Mouse (Mus musculus) forebrain, embryonic 14.5 days (tissue): ENCODE measurements at regions not wholly inside any gene's neighbourhood (a gene's known extent, or its start where the extent isn't known, plus 50 kb on each side); places are given as distances from the start of the nearest gene placed in this dataset.

Source experiments
- ATAC-seq: fragments of 200-750 bp; cut with Nextera tagmentation; 2 replicates; pipeline ENCODE4 v1.8.0; 2017; ENCODE audit warnings: mild to moderate bottlenecking, moderate library complexity
- DNase-seq: peaks from one replicate; pipeline ENCODE4 v3.0.0-alpha.2; 2015; ENCODE audit warnings: low spot score
- H3K27ac ChIP-seq: fragments of 300-500 bp; sonication (generic); 2 replicates; pipeline ENCODE4 v1.5.1; 2014; ENCODE audit warnings: low read depth, mild to moderate bottlenecking, control low read depth, low read length, moderate library complexity
- H3K27me3 ChIP-seq: fragments of 300-500 bp; sonication (generic); replicated peaks from 2 replicates; pipeline ENCODE4 v1.6.1; 2014; ENCODE audit warnings: low read length, control low read depth, mixed read lengths; ENCODE audit not compliant: control insufficient read depth, insufficient read depth
- H3K36me3 ChIP-seq: fragments of 300-500 bp; sonication (generic); 2 replicates; pipeline ENCODE4 v1.6.1; 2014; ENCODE audit warnings: low read length, control low read depth; ENCODE audit not compliant: control insufficient read depth, insufficient read depth
- H3K4me1 ChIP-seq: fragments of 300-500 bp; sonication (generic); 2 replicates; pipeline ENCODE4 v1.6.1; 2014; ENCODE audit warnings: antibody characterized with exemption, low read length, control low read depth; ENCODE audit not compliant: control insufficient read depth, insufficient read depth
- H3K4me2 ChIP-seq: fragments of 300-500 bp; sonication (generic); 2 replicates; pipeline ENCODE4 v1.6.1; 2014; ENCODE audit warnings: mild to moderate bottlenecking, control low read depth, low read length
- H3K4me3 ChIP-seq: fragments of 300-500 bp; sonication (generic); 2 replicates; pipeline ENCODE4 v1.5.1; 2014; ENCODE audit warnings: low read depth, low read length, control low read depth
- H3K9ac ChIP-seq: fragments of 300-500 bp; sonication (generic); 2 replicates; pipeline ENCODE4 v1.6.1; 2014; ENCODE audit warnings: mild to moderate bottlenecking, low read length, control low read depth, moderate library complexity
- H3K9me3 ChIP-seq: fragments of 300-500 bp; sonication (generic); replicated peaks from 2 replicates; pipeline ENCODE4 v1.6.1; 2016; ENCODE audit warnings: low read length, control low read depth, mixed read lengths; ENCODE audit not compliant: control insufficient read depth
- WGBS: fragments of 180-500 bp; shearing (Covaris S2); extraction: QIAGEN DNeasy Blood & Tissue Kit; methylation state at CpG from one replicate; pipeline ENCODE4 v1.1.7; 2014; 5-methylcytosine and 5-hydroxymethylcytosine counted together

DNA sequence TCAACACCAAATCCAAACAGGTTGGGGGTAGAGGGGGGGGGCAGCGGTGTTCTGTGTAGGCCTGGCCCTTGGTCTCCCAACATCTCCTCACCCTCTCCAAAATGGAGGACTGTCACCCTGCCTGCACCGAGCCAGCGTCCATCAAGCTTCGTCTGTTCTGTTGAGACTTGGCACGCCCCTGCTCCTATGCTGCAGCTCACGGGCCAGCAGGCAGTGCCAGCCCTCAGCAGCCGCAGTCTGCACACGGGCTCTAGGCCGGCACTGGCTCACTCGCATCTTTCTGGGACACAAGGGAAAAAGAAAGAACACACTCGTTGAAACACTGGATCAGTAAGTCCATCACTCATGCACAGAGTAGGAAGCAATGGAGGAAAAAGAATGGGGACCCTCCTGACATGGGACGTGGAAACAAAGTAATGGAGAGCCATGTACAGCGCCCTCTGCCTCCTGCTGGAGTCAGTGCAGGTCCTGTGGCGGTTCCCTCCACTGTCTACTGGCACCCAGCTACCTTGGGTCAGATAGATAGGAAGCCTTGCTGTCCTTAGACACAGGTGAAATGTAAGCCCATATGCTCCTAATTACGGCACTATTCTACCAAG is 109.0 kb upstream of the 1700016C15Rik start:
- no peak overlapping the region for H3K4me2 ChIP-seq
- H3K4me3 ChIP-seq = no peak overlapping the region
- H3K27ac ChIP-seq = no peak overlapping the region
- H3K4me1 ChIP-seq = peaks cover 5% of the 10 kb centered on the region
- peak; percentile 58 for ATAC-seq
- no peak overlapping the region for H3K9ac ChIP-seq
- no peaks in the 10 kb centered on the region for H3K9me3 ChIP-seq
- no peaks in the 10 kb centered on the region for H3K27me3 ChIP-seq
- peak; percentile 36 for DNase-seq
- H3K36me3 ChIP-seq = no peaks in the 10 kb centered on the region
- WGBS = 81% methylated on average over 15 of the region's 15 CpGs

DNA sequence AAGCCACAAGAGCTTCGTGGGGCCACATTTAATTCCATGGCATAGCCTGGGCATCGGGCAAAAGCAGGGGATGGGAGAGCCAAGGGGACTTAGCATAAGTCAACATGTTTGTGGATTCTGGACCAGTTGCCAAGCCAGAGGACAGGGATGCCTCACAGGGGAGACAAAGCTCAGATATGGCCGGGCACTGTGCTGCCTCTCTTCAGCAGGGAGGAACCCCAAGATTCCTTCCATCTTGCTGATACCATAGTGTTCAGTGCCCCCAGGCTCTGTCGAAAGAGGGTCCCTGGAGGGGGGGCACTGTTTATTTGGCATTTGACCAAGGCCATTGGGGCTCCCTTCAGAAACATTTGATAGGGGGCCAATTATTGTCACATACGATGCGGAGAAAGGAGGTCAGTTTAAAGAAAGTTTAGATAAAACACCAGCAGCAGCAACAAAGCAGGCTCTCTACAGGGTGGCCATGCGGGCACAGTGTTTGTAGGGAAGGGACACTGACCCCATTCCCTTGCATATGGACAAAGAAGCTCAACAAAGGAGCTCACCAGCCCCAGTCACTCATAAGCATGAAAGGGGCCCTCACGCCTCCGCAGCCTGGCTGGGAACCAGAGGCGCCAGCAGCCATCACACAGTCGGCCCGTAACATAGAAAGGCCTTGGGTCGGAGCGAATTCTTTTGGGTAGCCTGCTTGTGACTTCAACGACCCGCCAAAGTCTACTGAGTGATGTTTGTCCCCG is 107.6 kb upstream of the 1700016C15Rik start:
- DNase-seq (peak; percentile 41), ATAC-seq (peak; percentile 74)
- no peak overlapping the region for H3K9ac ChIP-seq
- H3K27me3 ChIP-seq = no peaks in the 10 kb centered on the region
- H3K4me2 ChIP-seq = no peak overlapping the region
- no peaks in the 10 kb centered on the region for H3K36me3 ChIP-seq
- no peaks in the 10 kb centered on the region for H3K9me3 ChIP-seq
- H3K27ac ChIP-seq = no peak overlapping the region
- peaks cover 5% of the 10 kb centered on the region for H3K4me1 ChIP-seq
- no peak overlapping the region for H3K4me3 ChIP-seq
- 37% methylated on average over 17 of the region's 17 CpGs for WGBS

DNA sequence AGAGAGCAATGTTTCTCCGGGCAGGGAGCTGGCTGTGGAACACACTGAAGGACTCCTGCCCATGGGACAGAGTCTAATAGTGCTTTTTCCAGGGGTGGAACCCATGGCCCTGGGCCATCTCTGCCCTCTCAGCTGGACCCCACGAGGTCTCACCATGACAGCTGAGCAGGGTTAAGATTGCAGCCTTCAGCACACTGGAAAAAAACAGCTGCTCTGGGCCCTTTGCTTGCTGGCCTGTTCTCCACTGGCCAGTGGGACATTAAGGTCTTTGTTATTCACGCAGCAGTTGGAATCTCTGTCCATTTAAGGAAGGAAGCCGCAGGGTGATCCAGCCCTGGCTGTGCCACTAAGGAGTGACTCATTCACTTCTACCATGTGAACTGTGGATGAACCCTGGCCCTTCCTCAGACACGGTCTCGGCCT is 106.3 kb upstream of the 1700016C15Rik start:
- ATAC-seq (no peak), DNase-seq (no peak)
- no peak overlapping the region for H3K27ac ChIP-seq
- peaks cover 5% of the 10 kb centered on the region for H3K4me1 ChIP-seq
- no peaks in the 10 kb centered on the region for H3K27me3 ChIP-seq
- WGBS = 67% methylated on average over 6 of the region's 6 CpGs
- H3K36me3 ChIP-seq = no peaks in the 10 kb centered on the region
- no peak overlapping the region for H3K4me2 ChIP-seq
- H3K9me3 ChIP-seq = no peaks in the 10 kb centered on the region
- no peak overlapping the region for H3K4me3 ChIP-seq
- H3K9ac ChIP-seq = no peak overlapping the region

DNA sequence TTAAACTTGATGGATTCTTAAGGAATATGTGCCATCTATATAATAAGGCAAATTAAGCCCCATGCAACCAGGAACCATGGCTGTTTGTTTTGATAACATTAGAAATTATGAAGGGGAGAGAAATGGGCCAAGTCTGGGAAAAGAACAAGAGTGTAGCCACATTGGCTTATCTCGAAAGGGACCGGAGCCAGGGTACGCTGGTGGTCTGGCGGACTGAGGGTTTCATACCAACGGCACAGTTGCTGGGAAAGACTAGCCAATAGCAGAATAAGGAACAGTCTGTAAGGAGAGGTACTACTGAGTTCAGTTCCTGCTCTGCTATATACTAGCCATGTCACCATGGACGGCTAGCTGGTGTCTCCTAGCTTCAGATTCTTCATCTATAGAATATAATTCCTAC is 105.9 kb upstream of the 1700016C15Rik start:
- Histone ChIP-seq H3K4me1 (peaks cover 5% of the 10 kb centered on the region), H3K4me3 (no peak overlapping the region), H3K9me3 (no peaks in the 10 kb centered on the region), H3K9ac (no peak overlapping the region), H3K27ac (no peak overlapping the region), H3K4me2 (no peak overlapping the region), H3K36me3 (no peaks in the 10 kb centered on the region), H3K27me3 (no peaks in the 10 kb centered on the region)
- no peak for ATAC-seq
- 85% methylated on average over 6 of the region's 6 CpGs for WGBS
- DNase-seq = no peak

DNA sequence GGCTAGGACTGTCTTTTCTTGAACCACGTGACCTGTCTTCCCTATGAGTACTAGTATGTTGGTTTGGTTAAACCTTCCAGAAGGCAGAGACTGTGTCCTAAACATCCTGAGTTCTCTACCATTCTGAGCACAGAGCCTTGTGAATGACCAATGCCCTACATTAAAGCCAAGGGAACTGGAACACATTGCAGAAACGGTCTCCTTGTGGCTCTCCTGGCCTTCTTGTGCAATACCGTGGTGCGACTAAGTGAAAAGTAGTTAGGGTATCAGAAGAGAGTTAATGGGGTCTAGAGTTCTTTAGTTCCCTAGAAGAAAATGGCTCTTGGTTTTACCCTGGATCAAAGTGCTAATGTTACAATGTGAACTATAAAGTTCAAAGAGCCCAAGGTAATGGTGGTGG is 101.8 kb upstream of the 1700016C15Rik start:
- WGBS = 94% methylated on average over 4 of the region's 4 CpGs
- Histone ChIP-seq H3K27me3 (no peaks in the 10 kb centered on the region), H3K27ac (no peak overlapping the region), H3K9me3 (no peaks in the 10 kb centered on the region), H3K4me2 (no peak overlapping the region), H3K9ac (no peak overlapping the region), H3K4me1 (no peaks in the 10 kb centered on the region), H3K36me3 (no peaks in the 10 kb centered on the region), H3K4me3 (no peak overlapping the region)
- DNase-seq = no peak
- no peak for ATAC-seq

DNA sequence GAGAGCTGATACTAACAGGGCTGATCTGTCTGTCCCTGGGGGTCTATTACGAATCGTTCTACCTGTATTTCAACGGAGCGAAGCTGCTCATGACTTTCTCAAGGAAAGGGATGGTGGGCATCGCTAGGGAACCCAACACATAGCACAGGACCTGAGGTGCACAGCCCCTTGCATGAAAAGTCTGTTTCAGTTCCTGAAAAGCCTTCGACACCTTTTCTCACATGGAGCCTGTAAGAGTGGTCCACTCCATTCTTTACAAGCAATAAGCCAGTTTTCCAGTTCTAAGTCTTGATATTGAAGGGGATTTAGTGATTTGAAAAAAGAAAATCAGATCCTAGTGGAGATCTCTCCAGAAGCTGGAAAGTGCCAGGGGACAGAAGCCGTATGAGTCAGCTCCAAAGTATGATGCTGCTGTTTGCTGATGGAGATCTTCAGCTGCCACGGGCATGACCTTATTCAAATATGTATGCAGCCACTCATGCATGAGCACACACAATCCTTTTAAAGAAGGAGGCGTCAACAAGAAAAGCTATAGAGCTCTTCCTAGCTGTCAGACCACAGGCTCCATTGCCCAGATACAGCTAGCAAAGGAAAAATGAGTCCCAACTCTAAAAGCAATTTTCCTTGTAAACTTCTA is 95.5 kb upstream of the 1700016C15Rik start:
- DNase-seq = no peak
- Histone ChIP-seq H3K36me3 (no peaks in the 10 kb centered on the region), H3K4me3 (no peak overlapping the region), H3K9ac (no peak overlapping the region), H3K9me3 (no peaks in the 10 kb centered on the region), H3K27me3 (no peaks in the 10 kb centered on the region), H3K4me1 (no peaks in the 10 kb centered on the region), H3K4me2 (no peak overlapping the region), H3K27ac (no peak overlapping the region)
- ATAC-seq = no peak
- 82% methylated on average over 9 of the region's 9 CpGs for WGBS

DNA sequence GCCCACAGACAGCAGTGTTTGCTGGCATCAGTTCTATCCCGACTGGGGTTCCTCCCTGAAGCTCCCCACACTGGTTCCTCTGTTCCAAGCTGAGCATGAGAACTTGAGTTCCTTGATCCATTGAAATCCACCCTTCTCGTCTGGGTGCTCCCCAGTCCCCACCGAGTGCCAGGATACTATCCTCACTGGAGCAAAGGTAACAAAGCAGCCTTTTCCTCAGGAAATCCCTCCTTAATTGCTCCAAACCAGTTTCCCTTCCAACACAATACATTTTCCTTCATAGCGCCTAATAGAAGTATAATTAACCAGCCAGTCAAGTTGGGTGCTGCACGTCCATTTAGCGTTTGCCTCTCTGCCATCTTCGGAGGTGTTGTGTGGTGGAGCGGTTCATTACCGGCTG is 92.6 kb upstream of the 1700016C15Rik start:
- Histone ChIP-seq H3K27me3 (no peaks in the 10 kb centered on the region), H3K4me3 (no peak overlapping the region), H3K9ac (no peak overlapping the region), H3K9me3 (no peaks in the 10 kb centered on the region), H3K27ac (no peak overlapping the region), H3K36me3 (no peaks in the 10 kb centered on the region), H3K4me1 (peaks cover 13% of the 10 kb centered on the region), H3K4me2 (no peak overlapping the region)
- DNase-seq = no peak
- WGBS = 69% methylated on average over 9 of the region's 9 CpGs
- no peak for ATAC-seq

DNA sequence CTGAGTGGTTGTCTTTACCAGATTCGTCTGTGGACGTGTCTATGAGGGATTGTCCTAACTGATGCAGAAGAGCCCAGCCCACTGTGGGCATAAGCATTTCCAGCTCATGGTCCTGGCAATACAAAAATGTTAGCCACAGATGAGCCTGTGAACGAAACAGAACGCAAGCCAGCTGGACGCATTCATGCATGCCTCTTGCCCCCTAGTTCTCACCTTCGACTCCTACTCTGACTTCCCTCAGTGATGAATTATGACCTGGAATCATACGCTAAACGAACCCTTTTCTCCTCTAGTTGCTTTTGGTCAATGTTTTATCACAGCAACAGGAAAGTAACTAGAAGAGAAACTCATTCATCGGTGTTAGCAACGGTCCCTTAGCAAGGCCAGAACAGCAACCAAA is 91.2 kb upstream of the 1700016C15Rik start:
- DNase-seq = no peak
- 93% methylated on average over 10 of the region's 10 CpGs for WGBS

More for the DNA sequence above, 91.2 kb upstream of the 1700016C15Rik start:
- H3K4me2 ChIP-seq = no peak overlapping the region
- no peak for ATAC-seq
- no peaks in the 10 kb centered on the region for H3K9me3 ChIP-seq
- no peaks in the 10 kb centered on the region for H3K27me3 ChIP-seq
- H3K4me3 ChIP-seq = no peak overlapping the region
- H3K9ac ChIP-seq = no peak overlapping the region
- peaks cover 13% of the 10 kb centered on the region for H3K4me1 ChIP-seq
- no peak overlapping the region for H3K27ac ChIP-seq
- H3K36me3 ChIP-seq = no peaks in the 10 kb centered on the region
